Mouse (Mus musculus): Measurements from ENCODE around the gene Ttc21a.

Gene Ttc21a

DNA sequence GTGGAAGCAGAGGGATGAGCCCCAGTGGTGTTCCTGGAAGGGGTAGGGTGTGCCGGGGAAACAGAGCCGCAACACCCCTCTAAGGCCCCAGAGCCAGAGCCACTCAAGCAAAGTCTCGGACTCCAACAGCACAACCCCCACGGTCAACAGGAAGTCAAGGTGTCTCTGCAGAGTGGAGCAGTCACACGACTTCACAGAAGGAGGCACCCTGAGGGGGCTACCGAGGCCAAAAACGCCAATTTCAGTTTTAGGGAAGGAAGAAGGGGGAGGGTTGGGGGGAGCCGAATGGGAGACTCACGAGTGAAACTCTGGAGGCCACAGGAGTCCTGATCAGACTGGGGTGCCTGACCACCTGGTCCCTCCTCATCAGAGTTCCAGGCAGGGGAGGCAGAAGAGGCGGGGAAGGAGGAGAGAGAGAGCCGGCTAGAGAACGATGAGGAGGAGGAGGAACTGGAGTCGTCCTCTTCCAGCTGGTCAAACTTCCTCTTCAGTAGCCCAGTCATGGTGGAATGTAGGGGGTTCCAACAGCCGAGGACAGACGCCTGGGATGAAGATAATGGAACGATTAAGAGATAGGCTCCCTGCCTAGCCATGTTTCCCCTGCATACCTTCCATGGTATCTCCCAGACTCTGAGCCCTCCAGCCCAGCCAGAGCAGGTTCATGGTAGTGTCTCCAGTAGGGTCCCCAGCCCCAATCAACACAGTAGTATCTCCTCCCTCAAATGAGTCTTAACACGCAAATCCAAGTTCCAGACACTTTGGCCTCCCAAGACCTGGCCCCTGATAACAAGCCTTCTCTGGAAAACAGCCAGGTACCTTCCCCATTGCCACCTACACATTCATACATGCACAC is 39.5 kb downstream of the Ttc21a start:
- no peak for DNase-seq (ENCODE audit: low spot score)

DNA sequence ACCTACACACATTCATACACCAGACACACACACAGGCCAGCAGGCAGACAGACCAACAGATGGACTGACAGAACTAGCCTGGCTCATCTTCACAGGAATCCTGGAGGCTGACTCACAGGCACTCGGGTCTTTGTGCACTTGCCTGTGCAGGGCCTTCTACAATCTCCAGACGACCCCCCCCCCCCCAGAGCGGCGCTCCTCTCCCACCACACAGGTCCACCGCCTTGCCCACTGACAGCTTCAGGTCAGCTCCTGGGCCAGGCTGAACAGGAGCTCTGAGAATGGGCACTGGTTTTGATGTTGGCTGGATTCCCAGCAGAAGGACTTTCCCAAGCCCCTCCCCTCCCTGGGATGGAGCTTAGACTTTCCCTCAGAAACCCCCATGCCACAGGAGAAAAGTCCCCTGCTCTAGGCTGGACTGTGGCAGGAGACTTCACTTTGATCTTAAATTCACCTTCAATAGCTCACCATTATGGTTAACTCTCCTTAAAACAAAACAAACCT is 40.2 kb downstream of the Ttc21a start:
- no peak for DNase-seq (ENCODE audit: low spot score)

DNA sequence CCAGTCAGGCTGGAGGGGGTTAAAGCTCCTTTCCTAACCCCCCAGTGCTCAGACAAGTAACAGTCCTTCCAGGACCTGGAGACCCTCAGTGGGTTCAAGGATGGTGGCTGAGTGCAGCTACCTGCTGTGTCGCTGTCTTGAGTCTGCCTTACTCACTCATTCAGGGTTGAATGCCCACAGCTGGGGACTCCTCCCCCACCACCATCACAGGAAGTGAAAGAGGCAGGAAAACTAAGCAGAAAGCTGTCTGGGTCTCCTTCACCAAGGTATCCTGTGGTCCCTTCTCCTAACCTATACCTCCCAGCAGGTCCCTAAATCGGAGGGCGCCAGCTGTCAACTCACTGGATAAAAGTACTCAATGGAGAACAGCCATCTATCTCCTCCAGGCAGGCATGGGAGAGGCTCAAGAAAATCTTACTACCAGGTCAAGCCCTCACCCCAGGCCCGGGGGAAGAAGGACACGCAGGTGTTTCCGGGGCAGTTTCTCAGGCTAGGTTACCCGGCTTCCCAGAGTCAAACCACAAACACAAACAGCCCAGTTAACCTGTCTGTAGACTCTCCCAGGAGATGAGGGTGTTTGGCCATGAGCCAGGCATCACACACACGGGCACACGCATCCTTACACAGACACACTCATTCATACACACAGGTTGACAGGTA is 40.9 kb downstream of the Ttc21a start:
- no peak for DNase-seq (ENCODE audit: low spot score)

DNA sequence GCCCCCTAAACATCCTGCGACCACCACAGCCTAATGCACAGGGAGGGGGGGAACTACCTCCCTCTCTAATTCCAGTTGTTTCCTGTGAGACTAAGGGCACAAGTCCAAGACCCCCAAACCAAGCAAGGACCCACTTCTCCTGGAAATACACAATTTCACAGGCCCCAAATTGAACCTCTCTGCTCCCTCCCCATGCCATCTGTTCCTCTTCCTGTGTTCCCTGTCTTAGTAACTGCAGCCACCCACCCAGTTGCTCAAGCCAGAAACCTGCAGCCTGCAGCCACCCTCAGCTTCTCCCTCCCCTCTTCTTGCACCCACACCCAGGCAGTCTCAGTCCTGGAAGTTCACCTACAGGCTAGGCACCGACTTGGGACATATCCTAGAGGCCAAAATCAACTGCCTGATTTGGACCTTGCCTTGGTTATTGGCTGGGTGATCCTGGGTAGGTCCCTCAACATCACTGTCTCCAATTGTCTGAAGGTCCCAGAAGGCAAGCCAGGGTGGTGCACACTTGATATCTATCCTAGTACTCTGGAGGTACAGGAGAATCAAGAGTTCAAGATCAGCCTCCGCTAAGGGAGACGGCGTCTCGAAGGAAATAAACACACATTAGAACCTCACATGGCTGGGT is 41.5 kb downstream of the Ttc21a start:
- no peak for DNase-seq (ENCODE audit: low spot score)

DNA sequence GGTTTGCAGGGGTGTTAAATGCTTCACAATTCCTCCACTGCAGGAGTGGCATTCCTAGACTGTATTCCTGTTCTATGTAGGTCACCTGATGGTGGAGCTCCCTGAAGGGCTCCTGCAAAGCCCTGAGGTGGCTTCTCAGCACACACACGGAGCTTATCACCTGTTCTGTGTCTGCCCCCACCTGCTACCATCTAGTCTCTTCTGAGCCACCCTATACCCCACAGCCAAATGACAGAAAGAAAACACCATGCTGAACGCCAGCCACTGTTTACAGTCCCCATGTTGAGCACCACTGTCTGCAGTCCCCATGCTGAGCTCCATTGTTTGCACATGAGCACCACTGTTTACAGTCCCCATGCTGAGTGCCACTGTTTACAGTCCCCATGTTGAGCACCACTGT is 42.3 kb downstream of the Ttc21a start:
- no peak for DNase-seq (ENCODE audit: low spot score)

DNA sequence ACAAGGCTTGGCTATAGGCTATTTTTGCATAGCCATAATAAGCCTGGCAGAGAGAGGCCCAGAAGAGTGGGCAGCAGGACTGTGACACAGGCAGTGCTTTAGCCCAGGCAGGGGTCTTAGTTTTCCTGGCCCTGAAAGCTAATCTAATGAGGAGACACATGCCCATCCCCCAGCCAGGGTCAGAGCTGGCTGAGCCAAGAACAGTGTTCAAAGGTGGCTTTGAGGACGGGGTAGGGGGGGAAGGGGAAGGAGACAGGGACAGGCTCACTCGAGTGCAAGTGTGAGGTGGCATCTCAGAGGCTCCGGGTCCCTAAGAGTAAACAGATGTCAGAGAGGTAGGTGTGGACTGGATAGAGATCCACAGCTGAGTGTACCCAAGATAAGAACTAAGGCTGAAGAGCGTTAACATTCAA is 43.4 kb downstream of the Ttc21a start:
- DNase-seq (ENCODE audit: low spot score): peak; percentile 59

DNA sequence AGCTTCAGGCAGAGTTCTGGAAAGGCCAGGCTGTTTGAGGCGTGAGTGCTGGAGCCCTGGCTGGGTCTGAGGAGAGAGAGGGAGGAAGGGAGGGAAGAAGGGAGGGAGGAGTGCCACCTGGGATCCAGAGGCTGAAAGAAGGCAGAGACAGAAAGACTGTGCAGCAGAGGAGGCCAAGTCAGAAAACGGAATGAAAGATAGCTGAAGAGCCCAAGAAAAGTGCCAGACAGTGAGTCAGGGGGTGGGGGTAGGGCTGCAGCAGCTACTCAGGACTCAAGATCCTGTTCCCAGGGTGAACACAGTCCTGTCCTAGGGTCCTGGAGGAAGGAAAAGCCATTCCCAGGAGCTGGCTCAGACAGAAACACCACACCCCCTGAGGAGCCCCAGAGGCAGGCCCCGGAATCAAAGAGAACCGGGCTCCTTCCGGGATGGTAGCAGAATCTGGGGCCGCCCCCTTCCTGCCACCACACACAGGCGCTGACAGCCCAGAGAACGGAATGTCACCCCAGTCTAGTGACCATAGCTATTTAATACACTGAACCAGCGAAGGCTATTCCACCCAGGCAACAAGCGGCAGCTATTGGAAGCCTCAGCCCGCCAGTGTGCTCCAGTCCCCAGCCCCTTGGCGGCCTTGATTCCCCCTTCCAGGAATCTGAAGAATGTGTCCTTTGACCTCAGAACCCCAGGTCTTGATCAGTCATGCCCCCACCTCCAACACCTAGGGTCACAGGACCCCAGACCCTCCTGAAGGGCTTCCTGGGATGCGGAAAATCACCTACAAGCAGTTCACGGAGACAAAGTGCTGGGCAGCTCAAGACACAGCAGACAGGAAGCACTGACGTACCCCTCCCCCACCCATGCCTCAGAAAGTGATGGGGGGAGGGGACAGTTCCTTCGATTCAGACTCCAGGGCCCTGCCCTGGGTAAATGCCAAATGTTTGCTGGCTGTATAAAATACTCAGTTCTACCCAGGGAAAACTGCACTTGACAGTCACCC is 44.1 kb downstream of the Ttc21a start:
- peak; percentile 92 for DNase-seq (ENCODE audit: low spot score)

DNA sequence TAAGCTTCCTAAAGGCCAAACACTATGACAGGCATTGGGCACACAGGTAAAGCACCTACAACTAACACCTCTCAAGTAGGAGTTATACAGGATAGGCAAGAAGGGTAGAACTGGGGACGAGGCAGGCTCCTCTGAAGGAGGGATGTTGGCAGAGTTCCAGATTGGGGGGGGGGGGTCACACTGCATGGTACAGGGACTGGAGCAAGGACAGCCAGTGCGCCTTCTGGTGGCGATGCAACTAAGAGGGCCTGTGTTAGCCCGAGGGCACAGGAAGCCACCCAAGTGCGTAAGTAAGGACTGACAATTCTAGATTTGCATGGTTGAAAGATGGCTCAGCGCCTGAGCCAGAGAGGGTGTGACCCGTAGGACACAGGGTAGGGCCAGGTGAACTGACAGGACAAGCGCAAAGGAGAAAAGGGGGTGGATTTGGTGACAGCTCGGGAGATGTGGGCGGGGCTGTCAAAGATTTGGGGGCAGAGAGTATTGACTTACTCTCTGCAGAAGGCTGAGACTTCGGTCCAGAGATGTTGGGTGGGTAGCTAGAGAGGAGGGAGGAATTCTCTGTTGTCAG is 44.9 kb downstream of the Ttc21a start:
- DNase-seq (ENCODE audit: low spot score): peak; percentile 63

DNA sequence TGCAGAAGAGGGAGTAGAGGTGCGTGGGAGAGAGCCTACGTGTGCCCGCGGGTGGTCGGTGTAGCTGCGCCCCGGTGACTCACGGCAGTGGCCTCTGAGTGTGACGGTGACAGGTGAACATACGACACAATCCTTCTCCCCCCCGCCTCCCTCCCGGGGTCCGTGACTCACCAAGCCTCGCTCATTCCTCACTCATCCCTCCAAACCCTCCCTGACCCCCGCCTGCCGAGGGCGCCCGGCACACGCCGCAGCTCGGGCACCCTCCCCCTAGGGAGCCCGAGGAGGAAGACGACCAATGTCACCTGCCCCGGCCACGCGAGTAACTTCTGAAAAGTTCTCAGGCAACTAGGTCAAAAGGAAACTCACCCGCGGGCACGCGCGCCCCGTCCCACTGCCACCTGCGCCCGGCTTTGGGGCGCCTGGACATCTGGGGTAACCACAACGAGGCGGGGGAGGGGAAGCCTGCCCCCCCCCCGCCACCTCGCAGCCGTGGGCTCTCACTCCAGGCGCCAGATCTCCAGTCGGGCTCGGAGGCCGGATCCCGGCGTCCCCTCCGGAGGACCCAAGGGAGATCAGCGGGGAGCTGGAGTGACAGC is 45.6 kb downstream of the Ttc21a start:
- DNase-seq (ENCODE audit: low spot score): no peak

DNA sequence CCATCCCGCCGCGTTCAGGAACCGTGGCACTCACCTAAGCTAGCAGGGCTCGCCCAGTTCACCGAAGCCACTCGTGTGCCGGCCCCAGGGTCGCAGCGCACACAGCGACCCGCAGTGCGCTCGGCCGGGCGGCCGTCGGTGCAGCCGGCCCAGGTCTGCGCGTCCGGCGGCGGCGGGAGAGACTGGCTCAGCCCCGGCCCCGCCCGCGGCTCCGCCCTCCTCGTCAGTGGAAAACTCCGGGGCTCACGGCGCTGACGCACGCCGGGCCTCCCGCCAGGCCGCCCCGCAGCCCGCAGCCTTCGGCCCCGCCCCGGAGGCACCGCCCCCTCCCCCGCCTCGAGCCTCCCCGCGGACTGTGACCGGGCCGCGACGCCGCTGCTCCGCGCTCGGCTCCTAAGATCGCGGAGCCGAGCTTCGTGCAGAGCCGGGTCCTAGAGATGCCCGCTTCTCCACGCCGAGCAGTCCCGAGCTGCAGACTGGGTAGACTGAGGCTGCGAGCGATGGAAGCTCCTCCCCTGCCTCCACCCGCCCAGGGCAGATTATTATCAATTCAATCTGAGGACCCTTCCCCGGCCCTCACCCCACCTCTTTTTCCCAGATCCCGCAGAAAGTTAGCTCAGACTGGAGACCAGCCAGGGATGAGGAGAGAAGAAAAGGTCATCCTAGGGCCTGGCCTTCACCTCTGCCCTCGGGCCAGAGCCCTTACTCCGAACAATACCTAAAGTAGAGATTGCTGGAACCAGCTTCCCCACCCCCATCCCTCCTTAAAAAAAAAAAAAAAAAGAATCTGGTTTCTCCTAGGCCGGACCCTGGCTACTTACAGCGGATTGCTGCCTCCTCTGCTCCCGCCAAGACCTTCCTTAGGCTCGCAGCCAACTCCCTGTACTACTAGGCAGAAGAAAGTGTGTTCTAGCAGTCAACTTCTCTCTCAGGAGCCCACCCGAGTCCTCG is 46.5 kb downstream of the Ttc21a start:
- DNase-seq (ENCODE audit: low spot score): peak; percentile 83

DNA sequence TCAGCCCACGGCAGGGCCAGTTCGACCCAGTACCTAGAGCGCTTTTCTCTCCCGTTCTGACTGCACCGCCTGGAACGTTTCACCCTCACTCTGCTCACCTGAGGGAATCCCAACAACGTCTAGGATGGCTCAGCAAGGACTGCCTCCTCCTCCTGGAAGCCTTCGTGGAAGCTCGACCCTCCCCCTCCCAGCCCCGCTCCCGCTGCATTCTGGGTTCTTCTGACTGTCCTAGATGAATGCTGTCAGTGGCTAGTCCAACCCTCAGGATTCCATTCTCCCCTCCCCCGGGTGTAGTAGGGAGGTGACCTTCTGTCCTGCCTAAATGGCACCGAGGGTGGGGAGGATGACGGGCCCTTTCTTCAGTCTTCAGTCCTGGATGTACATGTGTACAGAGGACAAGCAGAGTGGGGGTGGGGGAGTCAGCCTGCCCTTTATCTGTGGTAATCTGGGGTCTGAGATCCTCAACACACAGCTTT is 47.2 kb downstream of the Ttc21a start, which contains the start of gene Csrnp1:
Csrnp1 (minus strand) TSS at position 123 of the 476 bp plus-strand sequence.
- peak; percentile 73 for DNase-seq (ENCODE audit: low spot score)

DNA sequence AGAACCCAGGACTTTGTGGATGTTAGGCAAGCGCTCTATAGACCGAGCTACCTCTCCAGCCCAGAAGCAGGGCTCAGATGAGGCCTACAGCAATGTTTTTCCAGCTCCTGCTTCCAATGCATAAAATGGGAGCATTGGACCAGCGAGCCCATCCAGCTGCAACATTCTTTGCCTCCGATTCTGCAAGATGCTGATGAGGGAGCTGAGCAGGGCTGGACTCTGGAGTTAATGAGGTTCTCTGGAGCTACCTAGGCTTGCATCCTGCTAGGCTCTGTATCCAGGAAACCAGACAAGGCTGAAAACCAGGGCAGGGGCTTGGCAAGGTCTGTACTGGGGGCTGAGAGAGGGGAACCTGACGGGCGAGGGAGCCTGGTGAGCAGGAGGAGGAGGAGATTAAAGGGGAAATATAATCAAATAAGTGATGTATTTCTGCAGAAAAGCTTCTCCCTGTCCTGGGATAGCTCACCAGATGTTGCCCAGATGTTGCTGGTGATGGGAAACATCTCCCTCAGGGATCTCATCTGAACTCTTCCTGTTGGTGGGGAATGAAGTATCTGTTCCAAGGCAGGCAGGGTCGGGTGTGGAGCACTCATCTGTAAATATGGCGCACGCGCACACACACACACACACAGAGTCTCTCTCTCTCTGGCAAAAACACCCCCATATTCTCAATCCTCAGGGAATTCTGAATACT is 48.6 kb downstream of the Ttc21a start:
- no peak for DNase-seq (ENCODE audit: low spot score)

DNA sequence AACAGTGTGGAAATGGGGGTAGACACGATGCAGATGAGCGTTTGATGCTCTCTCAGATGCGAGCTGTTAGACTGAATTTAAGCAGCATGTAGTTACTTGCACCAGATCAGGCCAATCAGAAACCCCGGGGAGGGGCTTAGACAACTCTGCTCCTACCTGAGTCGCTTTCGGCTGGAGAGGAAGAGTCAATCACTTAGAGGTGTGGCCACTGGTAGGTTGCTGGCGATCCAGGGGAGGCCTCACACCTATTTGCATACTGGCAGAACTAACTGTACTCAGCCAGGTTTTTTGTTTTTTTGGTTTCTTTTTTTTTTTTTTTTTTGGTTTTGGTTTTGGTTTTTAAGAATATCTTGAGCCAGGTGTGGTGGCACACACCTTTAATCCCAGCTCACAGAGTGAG is 50.9 kb downstream of the Ttc21a start:
- DNase-seq (ENCODE audit: low spot score): no peak

DNA sequence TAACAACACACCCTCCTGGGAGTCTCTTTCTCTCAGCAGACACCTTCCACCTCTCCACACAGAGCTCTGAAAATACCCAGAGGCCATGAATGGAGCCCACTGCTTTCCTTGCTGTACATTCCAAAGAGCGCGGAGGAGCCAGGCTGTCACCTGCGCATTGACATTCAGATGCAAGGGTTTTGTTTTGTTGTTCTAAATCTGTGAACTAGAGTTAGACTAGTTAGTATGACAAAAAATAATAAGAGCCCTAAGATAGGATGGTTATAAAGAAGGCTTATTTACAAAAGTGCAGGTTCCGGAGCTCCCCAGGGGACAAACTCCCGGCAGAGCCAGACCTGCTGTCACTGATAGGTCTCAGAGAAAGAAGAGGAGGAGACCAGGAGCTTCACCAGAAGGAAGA is 53.9 kb downstream of the Ttc21a start:
- no peak for DNase-seq (ENCODE audit: low spot score)

DNA sequence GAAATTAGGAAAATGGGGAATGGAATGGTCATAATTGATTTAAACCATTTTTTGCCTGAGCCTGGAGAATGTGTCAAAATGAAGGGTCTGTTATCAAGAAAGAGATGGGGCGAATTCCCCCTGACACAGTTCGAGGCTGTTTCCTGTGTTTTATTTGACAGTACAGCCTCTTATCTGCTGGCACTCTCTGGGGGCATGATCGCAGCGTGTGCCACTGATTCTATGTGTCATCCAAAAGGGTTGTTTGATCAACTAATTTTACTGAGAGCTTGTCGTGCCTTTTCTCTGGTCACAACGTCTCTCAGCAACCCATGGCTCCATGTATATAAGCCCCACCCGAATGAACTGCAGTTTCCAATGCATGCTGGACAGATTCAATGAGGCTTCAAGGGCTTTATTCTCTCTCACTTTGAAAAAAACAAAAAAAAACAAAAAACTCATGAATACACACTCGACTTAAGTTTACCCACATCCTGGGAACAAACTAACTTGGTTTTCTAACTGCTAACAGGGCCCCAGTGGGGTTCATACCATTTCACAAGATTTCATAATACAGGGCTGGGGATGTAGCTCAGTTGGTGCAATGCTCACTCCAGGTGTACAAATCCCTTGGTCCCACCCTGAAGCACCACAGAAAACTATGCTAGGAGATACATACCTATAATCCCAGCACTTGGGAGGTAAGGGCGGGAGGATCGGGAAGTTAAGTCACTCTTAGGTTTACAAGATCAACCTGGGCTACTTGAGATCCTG is 55.9 kb downstream of the Ttc21a start:
- no peak for DNase-seq (ENCODE audit: low spot score)

DNA sequence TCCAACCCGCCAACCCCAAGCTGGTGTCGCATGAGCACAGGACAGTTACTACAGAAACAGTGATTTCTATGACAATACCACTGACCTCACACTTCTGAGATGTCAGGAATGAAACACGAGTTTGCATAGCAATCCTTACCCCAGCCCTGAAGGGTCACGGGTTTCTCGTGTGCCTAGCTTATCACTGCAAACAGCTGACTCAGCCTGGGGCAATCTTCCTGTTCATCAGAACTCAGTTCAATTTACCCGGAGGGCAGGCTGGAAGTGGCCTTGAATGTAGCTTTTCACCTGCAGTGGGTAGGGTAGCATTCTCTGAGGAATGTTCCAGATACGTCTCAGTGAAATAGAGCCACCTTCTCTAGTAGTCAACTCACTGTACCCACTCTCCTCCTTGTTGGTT is 56.8 kb downstream of the Ttc21a start:
- DNase-seq (ENCODE audit: low spot score): no peak

DNA sequence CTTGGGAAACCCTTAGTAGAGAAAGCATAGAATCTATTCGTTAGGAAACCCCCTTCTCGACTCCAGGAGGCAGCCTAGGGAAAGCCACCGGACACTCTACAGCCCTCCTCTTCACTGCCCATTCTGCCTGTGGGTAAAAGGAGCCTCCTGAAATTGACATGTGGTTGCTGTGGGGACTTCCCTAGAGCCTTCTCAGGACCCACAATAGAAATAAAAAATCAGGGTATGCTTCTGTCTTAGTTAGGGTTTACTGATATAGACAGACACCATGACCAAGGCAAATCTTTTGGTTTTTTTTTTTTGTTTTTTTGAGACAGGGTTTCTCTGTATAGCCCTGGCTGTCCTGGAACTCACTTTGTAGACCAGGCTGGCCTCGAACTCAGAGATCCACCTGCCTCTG is 58.7 kb downstream of the Ttc21a start:
- no peak for DNase-seq (ENCODE audit: low spot score)

DNA sequence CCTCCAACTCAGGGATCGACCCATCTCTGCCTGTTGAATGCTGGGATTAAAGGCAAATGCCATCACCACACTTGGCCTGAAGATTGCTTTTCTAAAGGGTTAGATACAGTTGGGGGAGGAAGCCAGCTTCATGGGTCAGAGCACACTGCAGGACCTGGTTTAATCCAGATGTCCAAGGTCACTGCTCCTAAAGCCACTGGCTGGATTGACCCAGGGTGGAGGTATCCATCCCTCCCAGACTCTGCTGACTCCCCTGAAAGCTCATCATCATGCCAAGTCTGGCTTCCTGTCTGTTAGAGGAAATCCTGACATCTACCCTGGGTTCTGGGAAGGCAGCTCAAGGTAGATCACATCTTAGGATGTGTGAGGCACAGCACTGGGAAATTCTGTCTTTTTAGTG is 61.4 kb downstream of the Ttc21a start:
- no peak for DNase-seq (ENCODE audit: low spot score)

Data from embryo, embryonic 10.5 days (tissue).